Comparison of ENCODE assay signal across 21 mouse cellular contexts in the genomic region with DNA sequence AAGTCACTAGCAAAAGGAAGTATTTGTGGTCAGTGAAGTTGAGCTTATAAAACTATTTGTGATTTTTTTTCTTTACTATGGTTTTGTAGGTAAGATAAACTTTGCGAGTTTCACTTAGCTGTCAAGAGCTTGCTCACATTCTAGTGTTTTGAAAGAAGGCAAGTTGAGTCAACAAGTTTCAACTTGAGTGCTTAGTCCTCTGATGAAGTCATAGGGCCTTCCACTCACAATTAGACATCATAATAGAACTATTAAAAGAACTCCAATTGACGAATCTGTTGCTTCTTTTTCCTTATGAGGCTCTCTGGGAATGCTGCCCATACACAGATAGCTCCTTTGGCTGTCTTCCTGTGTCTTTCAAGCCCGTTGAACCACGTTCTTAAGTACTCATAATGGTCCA.
"Had no signal": no experiment of that assay in that cellular context is flagged by ENCODE, and none has a peak within 500 bp of the region (broad histone marks: within the 10 kb centered on the region; RNA-seq: fewer than 3 reads in every experiment).

No protein-coding gene starts in this region.

- H3K9ac ChIP-seq: limb, embryonic 13.5 days; liver, embryonic 12.5 days; liver, embryonic 15.5 days; lung, embryonic 15.5 days; midbrain, embryonic 12.5 days; midbrain, embryonic 15.5 days; neural tube, embryonic 13.5 days; stomach, embryonic 15.5 days had no signal

- DNase-seq: kidney, adult 2 months; kidney, postnatal 25 days; layer of hippocampus, adult 9-11 months; liver; retina, postnatal 1 day; right cerebral cortex, postnatal 25 days; spleen, adult 18-20 months; thymus, postnatal 25 days had no signal

- H3K4me2 ChIP-seq: limb, embryonic 13.5 days; liver, embryonic 12.5 days; liver, embryonic 15.5 days; lung, embryonic 15.5 days; midbrain, embryonic 12.5 days; midbrain, embryonic 15.5 days; neural tube, embryonic 13.5 days; stomach, embryonic 15.5 days had no signal

- H3K4me1 ChIP-seq: limb, embryonic 10.5 days; liver, embryonic 12.5 days; liver, embryonic 15.5 days; lung, embryonic 15.5 days; midbrain, embryonic 12.5 days; midbrain, embryonic 15.5 days; neural tube, embryonic 13.5 days; stomach, embryonic 15.5 days had no signal

- H3K36me3 ChIP-seq: limb, embryonic 10.5 days; limb, embryonic 13.5 days; liver, embryonic 12.5 days; liver, embryonic 15.5 days; lung, embryonic 15.5 days; midbrain, embryonic 12.5 days; midbrain, embryonic 15.5 days; neural tube, embryonic 13.5 days; stomach, embryonic 15.5 days had no signal

- ATAC-seq: intestine, postnatal 0 days; liver, embryonic 12.5 days; midbrain, embryonic 15.5 days had no signal

- H3K9me3 ChIP-seq: limb, embryonic 10.5 days; limb, embryonic 13.5 days; liver, embryonic 12.5 days; liver, embryonic 15.5 days; lung, embryonic 15.5 days; midbrain, embryonic 12.5 days; midbrain, embryonic 15.5 days; neural tube, embryonic 13.5 days; stomach, embryonic 15.5 days had no signal

- H3K27me3 ChIP-seq: limb, embryonic 13.5 days; liver, embryonic 12.5 days; liver, embryonic 15.5 days; lung, embryonic 15.5 days; midbrain, embryonic 12.5 days; midbrain, embryonic 15.5 days; neural tube, embryonic 13.5 days; stomach, embryonic 15.5 days had no signal

- H3K27ac ChIP-seq: kidney, postnatal 0 days; layer of hippocampus, adult 2 months; limb, embryonic 10.5 days; limb, embryonic 13.5 days; liver, embryonic 12.5 days; liver, embryonic 15.5 days; lung, embryonic 15.5 days; macrophage; midbrain, embryonic 12.5 days; midbrain, embryonic 15.5 days; neural tube, embryonic 13.5 days; stomach, embryonic 15.5 days had no signal

- H3K4me3 ChIP-seq: layer of hippocampus, adult 2 months; limb, embryonic 10.5 days; limb, embryonic 13.5 days; liver, embryonic 12.5 days; liver, embryonic 15.5 days; lung, embryonic 15.5 days; midbrain, embryonic 12.5 days; midbrain, embryonic 15.5 days; neural tube, embryonic 13.5 days; stomach, embryonic 15.5 days had no signal
